Mouse (Mus musculus) ovary, postnatal 14 days (tissue): ENCODE measurements around the gene Gp1bb.

Source experiments
- DNase-seq: peaks from one replicate; pipeline ENCODE4 v3.0.0; 2022; ENCODE audit warnings: low spot score

Gp1bb gene

DNA sequence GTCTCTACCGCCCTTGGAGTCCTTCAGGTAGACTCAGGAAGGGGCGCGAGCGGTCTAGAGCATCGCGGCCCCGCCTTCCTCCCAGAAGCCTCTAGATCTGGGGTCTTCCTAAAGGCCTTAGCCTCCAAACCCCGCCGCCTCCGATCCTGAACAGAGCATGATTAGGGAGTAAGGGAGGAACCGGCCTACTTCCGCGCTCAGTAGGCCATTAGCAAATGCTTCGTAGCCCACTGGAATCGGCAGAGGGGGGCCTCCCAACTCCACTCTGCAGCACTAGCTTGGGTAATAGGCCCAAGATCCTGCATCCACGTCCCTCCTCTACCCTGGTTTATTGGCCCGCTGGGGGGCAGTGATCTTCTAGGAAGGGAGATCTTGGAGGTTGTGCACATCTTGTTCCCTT is at the start of gene Gp1bb:
TSS of gene Gp1bb (minus strand) at position 385 of the 400 bp plus-strand sequence.
- no peak for DNase-seq

DNA sequence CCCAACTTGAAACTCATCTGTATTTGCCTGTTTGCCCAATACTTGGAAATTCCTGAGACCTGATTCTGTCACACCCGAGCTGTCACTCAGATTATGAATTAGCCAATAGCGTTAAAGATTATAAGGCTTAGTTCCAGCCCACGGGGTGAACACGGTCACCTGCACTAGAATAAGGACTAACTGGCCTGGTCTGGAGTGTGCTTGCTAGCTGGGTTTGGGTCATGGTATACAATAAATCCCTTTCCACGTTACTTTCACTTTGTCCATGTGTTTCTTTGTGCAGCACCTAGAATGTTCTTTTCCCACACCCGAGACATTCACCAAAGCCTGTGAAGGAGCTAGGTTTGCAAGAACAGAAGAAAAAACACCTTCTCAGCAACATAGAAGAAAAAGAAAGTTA is 47.7 kb upstream of the Gp1bb start:
- DNase-seq: no peak

DNA sequence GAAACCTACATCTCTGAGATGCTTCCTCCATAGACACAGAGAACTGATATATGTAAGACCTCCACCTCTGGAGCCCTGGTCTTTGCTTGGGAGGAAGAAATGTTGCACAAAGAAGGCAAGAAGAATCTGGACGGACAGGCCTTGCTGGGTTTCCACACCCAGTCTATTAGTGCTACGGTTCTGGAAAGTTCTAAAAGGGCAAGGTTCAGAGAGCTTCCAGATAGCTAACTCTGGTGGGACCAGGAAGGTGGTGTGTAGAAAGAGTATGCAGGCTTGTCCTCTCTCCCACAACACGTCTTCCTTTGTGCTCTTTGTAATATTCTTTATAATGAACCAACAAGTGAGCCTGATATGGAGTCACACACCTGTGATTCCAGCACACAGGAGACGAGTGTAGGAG is 36.4 kb upstream of the Gp1bb start:
- no peak for DNase-seq

DNA sequence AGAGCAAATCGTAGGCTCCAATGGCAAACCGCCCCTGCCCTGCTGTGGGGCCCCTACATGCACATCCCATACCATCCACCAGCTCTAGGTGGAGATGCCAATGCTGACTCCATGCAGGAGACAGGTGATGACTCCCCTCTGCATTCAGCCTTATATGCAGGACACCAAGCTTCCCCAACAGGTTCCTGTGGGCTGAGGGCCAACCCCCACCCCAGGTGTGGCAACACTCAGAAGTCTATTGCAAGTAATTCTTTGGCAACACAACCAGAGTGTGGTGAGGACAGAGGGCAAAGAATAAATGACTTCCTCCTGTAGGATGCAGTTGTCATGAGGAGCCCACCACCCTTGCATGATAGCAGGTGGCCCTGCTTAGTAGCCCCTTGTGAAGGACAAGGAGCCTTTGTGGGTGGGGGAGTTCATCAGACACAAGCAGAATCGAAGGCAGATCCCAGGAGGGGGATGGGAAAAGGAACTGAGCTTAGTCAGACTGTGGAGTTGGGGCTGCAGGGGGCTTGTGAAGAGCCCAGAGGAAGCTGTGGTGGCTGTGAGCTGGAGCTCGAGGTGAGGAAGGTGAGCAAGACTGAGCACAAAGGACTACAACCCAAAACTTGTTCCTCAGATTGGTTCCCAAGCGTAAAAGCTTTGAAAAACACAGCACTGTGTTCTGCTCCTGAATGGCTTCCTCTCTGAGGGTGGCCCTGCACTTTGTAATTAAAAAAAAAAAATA is 33.3 kb upstream of the Gp1bb start:
- DNase-seq: no peak

DNA sequence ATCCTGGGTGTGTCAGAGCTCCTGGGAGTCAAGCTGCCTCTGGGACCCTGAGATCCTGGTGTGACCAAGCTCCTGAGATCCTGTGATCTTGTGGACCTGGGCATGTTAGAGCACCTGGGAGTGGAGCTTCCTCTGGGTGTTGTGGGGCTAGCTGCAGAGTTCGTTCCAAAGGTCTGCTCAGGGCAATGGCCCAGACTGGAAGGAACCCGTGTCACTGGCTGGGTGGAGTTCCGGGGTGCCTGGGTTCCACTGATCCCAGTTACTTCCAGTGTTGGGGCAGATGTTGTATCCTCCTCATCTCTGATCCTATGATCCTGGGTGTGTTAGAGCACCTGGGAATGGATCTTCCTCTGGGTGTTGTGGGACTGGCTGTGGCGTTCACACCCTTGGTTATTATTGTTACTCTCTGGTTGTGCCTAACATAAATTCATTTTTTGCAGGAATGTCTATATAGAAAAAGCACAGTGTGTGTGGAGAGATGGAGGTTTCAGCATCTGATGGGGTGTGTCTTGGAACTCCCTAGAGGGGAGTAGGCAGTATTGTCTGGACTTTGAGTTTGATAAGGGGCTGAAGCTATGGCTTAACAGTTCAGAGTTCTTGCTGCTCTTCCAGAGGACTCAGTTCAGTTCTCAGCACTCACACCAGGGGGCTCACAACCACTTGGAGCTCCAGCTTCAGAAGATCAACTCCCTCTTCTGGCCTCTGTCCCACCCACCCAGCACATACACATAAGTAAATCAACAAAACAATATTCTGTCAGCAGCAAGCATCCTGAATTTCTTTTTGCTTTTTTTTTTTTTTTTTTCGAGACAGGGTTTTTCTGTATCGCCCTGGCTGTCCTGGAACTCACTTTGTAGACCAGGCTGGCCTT is 31.3 kb upstream of the Gp1bb start:
- no peak for DNase-seq

DNA sequence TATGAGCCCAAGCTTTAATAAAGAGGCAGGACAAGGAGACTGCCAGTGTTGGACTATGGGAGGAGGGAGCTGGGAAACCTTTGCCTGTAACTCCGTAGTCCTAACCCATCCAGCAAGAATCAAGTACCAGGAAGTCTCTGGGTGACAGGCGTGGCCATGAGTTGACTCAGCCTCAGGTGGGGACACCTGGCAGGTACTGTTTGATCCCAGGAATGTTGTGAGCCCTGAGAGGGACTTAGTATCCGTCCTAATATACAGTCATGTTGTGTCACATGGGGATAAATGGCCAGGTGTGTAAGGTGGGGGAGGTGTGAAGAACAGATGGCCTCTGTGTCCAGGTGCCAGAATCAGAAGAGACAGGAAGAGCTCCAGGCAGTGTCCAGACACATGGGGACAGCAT is 26.9 kb upstream of the Gp1bb start:
- DNase-seq: no peak

DNA sequence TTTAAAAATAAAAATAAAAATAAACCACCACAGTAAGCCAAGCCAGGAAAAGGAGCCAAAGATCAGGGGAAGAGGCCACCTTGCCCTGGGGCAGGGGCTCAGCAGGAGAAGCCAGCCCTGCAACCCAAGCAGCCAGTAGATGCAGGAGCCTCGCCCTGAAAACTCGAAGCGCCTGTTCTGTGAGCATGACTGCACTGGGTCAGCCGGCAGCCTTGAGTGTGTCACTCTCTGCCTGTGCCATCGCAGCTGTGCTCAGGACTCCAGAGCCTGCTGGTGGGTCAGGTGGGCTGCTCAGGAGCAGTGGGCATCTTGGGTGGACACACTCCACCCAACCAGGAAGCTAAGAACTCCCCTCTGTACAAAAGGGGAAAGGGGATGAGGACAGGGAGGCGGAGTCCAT is 23.1 kb upstream of the Gp1bb start:
- no peak for DNase-seq

DNA sequence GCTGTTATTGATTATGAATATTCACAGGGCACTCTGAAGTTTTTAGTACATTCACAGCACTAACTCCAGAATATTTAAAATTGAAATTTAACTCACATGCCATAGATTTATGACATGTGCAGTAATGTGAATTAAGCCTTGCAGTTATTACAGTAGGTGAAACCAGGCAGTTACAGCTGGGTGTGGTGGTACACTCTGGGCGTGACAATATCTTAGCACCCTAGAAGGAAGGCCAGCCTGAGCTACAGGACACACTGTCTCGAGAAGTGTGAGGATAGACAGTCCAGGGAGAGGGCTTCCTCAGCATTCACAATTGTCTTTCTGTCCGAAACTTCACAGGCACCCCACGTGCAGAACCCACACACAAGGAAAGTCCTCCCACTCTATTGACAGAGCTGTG is 22.3 kb upstream of the Gp1bb start:
- DNase-seq: no peak

DNA sequence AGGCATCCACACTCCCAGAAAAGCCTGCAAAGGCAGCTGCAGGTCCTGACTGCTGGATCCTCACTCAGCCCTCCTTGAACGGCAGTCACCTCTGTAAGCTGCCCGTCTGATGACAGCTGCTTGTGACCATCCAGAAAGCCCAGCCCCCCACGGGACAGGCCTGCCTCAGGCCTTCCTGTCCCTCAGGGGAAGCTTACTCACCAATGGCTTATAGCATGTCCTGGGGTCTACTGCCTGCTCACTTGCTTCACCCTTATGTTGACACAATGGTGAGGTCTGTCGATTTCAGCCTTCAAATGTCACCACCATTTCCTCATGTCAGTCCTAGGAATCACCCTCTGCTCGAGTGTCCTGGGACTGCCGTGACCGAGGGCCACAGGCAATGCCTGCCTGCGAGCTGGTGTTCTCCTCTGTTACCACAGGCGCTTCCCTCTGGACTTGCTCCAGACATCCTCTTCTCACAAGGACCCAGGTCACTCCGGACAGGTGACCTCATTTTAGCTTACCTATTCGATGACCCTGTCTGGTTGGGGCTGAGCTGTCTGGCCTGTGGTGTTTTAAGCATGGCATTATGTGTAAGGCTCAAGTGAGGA is 21.3 kb upstream of the Gp1bb start:
- no peak for DNase-seq

DNA sequence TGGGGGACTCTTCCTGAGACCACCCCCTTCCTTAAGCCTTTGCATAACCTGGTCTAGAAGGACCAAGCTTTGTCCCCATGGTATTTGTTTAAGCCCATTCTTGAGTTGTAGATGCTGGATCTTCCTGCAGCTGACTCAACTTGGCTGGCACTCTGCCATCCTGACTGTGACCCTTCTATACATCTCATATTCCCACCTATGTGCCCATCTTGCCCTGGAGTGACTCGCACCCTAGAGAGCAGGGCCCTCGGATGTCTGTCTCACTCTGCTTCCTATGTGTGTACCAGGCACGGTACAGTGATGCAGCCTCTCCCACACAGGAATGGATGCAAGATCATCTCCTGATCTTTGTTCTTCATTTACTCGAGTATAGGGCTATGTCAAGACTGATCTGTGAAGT is 20.7 kb upstream of the Gp1bb start:
- no peak for DNase-seq

DNA sequence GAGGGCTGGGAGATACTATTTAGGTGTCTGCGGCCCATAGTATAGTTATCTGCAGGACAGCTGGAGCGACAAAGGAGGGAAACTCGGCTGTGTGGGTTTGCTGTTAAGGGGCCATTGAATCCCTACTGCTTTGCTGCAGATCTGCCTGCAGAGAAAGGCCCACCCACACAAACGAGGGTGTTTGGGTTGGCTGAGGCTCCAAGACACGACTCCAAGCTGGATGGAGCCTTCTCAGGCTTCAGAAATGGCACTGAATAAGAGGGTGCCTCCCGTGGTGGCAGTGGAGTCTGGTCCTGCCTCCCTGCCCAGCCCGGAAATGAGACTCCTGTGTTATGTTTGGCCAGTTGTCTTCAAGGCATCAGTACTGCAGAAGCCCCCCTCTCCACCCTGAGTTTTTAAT is 20.1 kb upstream of the Gp1bb start:
- no peak for DNase-seq

DNA sequence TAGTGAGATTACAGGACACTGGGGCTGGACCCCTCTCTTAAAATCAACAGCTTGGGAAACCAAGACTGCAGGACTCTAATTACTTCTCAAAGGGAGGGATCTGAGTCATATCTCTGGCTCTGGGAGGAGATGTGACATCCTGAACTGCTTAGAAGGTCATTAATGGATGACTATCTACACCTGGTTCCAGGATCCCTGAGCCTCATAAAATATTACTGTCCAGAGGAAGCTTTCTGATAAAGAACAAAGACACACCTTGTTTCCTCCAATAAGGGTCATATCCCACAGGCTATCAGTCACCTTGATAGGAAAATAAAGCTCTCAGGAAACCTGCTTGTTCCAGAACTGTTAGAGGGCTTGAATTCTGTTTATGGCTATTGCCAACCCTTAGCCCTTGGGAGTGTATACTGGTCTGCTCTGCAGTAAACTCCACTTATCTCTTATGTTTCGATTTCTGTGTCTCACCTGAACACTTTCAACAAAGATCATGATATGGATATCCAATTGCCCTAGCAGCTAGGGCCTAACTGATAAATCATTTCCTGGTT is 17.3 kb upstream of the Gp1bb start:
- no peak for DNase-seq

DNA sequence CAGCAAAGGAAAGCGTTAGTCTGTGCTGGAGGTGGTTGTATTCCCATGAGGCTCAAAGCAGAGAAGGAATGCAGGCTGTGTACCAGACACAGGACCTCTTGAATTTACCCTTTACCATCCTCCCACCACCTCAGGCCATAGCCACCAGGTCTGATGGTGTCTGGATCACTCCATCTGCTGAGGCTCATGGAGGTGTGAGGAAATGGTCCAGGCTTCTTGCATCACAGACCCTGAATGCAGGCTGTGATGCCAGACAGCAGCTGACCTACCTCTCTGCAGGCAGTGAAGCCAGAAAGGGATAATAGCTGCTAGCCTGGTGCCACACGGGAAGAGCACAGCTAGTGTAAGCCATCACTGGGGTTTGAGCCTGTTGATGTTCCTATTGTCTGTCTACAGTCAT is 16.2 kb upstream of the Gp1bb start:
- DNase-seq: no peak

DNA sequence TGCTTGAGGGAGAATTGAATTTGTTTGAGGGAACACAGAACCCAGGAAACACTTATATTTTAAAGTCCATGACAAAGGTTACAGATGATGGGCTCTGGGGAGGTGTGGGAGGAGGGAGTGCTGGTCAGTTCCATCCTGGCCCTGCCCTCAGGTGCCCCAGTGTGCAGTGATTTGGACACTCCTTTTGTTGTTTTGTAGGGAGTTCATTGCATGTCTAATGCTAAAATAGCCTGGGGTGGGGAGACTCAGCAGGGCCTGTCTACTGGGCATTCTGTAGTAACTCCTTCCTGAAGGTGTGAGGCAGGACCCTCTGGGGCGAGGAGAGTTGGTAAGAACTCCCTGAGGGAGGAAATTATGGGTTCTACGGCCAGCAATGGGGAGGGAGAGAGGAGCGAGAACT is 14.6 kb upstream of the Gp1bb start:
- DNase-seq: no peak

DNA sequence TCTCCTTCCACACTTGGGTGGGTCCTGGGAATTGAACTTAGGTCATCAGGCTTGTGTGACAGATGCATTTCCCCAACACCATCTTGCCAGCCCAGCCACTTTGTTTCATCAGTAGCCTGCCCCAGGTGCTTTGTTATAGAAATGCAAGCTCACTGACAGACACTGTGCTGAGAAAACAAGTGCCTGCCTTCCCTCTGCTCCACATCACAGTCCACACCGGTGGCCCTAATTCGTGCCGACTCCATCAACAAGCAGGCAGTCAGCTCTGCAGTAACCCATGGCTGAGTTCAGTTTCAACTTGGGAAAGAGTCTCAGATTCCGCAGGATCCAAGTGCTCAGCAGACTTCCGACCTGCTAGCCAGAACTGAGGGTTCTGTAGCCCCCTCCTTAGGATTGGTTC is 14.2 kb upstream of the Gp1bb start:
- no peak for DNase-seq

DNA sequence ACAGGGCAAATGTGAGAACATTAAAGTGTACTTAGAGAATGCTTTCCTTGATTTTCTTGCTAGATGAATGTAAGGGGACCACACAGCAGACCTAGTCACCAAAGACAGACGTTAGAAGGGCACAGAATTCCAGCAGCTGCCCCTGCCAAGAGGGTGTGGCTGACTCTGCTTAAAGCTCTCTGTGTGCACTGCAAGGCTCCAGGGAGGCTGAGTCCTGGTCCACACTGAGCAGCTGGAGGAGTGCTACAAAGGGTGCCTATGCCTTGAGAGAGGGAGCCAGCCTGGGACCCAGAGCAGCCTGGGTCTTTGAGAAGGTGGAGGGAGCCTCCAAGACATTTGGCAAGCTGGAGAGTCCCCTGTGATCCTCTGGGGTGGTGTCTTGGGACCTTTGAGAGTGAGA is 11.1 kb upstream of the Gp1bb start:
- no peak for DNase-seq

DNA sequence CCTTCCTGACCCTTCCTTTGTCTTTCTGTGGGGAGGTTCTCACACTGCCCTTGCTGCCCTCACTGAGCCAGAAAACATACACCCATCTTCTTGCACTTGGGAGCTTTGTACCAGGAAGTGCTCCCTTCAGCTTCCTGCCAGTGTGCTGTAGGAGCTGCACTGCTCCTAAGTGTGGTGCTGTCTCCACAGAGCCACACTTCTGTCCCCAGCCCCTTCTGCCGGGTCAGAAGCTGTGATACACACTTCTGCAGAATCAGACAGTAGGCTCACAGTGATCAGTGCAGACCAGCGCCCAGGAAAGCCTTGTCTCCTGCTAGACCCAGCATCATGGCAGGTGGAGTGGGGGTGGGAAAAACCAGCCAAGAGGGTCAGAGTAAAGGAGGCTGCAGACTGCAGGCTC is 10.6 kb upstream of the Gp1bb start:
- no peak for DNase-seq

DNA sequence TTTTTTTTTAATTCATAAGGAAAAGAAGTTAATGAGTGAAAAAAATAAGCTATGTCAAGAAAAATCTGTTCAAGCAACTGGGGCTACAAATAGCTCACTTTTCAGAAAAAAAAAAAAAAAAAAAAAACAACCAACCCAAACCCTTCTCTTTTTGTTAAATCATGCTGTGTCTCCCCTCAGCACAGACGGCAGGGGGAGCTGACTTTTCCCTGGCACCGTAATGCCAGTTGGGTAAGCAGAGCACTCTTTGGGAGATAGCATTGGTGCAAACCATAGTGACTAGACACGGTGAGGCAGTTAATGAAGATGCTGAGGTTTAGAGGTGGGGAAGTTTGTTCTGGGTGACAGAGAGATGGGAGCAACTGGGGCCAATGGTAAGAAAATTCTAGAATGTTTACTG is 9.9 kb upstream of the Gp1bb start:
- no peak for DNase-seq

DNA sequence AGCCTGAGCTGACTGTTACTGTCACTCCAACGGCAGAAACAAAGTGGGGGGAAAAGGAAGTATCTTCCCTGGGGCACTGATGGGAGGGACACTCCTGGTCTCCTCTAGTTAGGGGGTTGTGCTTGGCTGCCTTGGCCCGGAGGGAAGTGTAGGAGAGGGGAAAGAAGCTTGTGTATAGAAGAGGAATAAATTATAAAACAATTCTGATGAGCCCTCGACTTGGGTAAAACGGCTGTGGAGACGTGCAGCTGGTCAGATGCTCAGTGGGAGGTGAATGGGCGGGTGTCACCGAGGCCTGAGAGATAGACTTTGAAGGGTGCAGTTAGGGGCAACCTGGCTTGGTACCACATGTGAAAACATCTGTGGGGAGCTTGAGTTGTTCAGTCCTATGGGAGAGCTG is 8.9 kb upstream of the Gp1bb start:
- DNase-seq: no peak

DNA sequence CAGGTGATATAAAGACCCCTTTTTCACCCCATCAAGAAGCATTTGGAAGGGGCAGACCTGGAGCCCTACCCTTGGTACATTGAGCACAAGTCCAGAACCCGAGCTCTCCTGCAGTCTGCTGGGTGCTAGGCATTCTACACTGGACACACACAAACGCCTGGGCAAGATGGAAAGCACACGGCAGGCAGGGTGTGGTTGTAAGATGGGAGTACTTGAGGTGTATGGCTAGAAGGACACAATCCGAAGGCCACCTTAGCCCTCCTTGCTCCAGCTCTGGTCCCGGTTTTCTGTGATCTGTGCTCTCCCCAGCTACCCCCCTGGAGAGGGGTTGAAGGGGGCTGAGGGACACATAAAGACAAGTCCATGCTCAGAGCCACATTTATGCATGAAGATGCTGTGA is 8.1 kb upstream of the Gp1bb start:
- no peak for DNase-seq

DNA sequence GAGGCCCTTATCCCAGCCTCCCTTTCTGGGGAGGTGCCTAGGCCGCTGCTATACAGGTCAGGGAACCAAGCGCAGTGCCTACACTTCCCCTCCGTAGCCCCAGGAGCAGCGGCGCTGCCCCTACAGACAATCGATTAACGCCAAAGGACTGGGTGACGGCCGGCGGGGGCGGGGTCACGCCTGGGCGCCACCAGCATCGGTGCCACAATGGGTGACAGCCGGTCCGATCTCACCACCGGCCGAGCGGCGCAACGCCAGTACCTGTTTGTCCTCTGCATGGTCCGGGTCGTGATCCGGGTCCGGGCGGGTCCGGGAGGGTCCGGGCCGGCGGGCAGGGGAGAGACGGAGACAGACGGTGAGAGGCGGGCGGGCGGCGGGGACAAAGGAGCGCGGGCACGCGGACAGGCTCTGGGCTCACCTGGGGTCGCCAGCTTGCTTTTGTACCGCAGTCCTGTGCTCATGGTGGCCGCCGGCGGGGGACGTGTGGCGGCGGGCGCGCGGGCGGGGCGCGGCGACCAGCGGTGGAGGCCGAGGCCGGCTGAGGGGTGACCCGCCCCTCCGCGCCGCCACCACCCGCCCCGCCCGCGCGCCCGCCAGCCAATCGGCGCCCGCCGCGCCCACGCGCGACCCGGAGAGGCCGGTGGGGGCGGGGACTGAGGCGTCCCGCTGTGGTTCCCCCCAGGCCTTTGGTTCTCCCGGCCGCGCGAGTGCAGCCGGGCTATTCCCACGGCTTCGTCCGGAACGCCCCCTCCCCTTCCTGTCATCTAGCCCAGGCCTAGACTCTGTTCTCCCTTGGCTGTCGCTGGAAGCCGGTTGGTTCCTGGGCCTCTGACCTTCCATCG is 7.4 kb upstream of the Gp1bb start, which contains the start of gene Sept5:
TSS of gene Sept5 (minus strand) at position 565 of the 842 bp plus-strand sequence.
- DNase-seq: peak; percentile 42

DNA sequence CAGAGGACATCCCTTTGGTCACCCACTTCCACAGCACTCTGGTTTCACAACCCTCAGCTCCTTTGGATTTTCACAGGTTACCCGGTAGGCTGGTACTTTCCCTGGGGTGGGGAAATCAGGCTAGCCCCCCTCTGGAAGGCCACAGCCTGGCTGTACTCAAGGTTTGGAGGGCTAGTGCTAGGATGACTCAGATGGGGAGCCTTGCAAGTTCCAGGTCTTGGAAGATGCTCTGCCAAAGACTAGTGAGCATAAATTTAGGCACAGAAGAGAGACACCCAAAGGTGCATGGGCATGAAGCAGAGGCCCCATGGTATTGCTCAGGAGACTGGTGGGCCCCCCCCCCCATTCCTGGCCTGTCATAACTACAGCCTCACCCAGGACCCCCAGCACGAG is 6.7 kb upstream of the Gp1bb start:
- no peak for DNase-seq
